Mouse (Mus musculus): ENCODE results near the gene Akap6. TPM values are rescaled to one million over a fixed set of nuclear protein-coding genes. Genes with fewer than 3 reads are reported as not detected.

The Akap6 gene
- polyA plus RNA-seq, 1 experiment from 2014 or later: 27.2 TPM

DNA sequence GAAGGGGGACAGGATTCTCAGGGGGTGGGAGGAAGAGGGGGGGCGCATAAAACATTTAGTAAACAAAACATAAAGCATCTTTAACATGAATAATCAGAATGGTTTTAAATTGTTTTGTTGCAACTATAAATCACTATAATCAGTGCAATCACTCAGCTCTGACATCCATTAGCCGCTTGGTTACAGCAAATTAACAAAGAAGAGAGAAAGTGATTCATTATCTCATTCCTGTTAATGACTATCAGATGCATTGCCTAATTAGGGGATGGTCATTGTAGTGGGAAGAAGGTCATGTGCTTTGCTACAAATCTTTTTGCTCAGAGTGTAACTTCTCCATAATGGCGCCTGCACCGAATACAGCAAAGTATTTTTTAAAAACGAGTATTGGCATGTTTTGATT lies 239.6 kb downstream of the Akap6 start:
- Histone ChIP-seq H3K27ac (replicated peaks) (no peak overlapping the region), H3K4me2 (no peak overlapping the region), H3K4me3 (no peak overlapping the region), H3K36me3 (peaks cover 16% of the 10 kb centered on the region; the same call in 1 of the 2 replicates), H3K9ac (no peak overlapping the region), H3K9me3 (no peaks in the 10 kb centered on the region), H3K27me3 (no peaks in the 10 kb centered on the region), H3K4me1 (replicated peaks) (peaks cover 15% of the 10 kb centered on the region)
- no peak for ATAC-seq (ENCODE audit: low read depth)
- 46% methylated on average over 5 of the region's 5 CpGs for WGBS

- Histone ChIP-seq H3K4me3 (no peak overlapping the region), H3K36me3 (peaks cover 18% of the 10 kb centered on the region; the same call in 1 of the 2 replicates), H3K4me2 (no peak overlapping the region), H3K9me3 (no peaks in the 10 kb centered on the region), H3K27me3 (no peaks in the 10 kb centered on the region), H3K27ac (replicated peaks) (no peak overlapping the region), H3K9ac (no peak overlapping the region), H3K4me1 (replicated peaks) (peaks cover 15% of the 10 kb centered on the region)
- peak; percentile 61; the same call in 1 of the 2 replicates for ATAC-seq (ENCODE audit: low read depth)
- WGBS: 73% methylated on average over 15 of the region's 15 CpGs
Measured at GRCm38 (mm10) chr12:52939324-52939946, 240.3 kb downstream of the Akap6 start.

DNA sequence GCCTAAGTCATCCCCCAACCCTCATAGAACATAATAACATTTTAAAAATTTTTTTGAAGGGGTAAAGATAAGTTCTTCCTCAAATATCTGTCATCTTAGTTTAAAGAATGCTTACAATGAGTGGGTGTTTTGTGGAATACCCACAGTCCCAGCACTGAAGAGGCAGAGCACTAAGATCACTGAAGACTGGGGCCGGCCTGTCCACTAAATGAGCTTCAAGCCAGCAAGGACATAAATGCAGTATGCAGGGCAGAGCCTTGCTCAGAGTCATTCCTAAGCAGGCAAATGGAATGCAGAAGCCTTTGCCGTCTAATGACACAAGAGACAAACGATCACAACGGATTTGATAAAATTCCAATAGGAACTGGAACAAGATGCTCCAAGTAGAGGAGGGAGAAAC lies 242.8 kb downstream of the Akap6 start:
- WGBS: 84% methylated on average over 4 of the region's 4 CpGs
- Histone ChIP-seq H3K9ac (no peak overlapping the region), H3K4me3 (no peak overlapping the region), H3K9me3 (no peaks in the 10 kb centered on the region), H3K4me1 (replicated peaks) (peaks cover 15% of the 10 kb centered on the region), H3K27me3 (no peaks in the 10 kb centered on the region), H3K36me3 (peaks cover 21% of the 10 kb centered on the region; the same call in 1 of the 2 replicates), H3K4me2 (no peak overlapping the region), H3K27ac (replicated peaks) (no peak overlapping the region)
- ATAC-seq (ENCODE audit: low read depth): no peak

DNA sequence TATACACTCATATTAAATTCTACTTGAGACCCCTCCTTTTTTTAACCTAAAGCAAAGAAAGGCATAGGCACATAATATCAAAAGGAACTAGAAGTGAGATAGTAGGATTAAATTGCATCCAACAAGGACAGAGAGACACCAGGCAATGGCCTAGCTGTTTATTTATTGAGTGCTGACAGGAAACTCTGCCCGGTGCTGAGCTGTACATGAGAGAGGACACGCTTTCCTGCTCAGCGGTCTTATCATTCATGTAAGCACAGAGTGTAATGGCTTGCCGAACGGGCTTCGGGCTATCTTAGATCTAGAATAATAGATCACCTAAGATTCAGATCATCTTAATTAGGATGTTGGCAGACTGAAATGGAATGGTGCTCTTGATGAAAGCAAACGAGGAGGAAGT lies 245.1 kb downstream of the Akap6 start:
- Histone ChIP-seq H3K4me2 (no peak overlapping the region), H3K4me1 (replicated peaks) (peaks cover 9% of the 10 kb centered on the region), H3K27me3 (no peaks in the 10 kb centered on the region), H3K4me3 (no peak overlapping the region), H3K9me3 (no peaks in the 10 kb centered on the region), H3K9ac (no peak overlapping the region), H3K36me3 (peaks cover 21% of the 10 kb centered on the region; the same call in 1 of the 2 replicates), H3K27ac (replicated peaks) (no peak overlapping the region)
- 70% methylated on average over 7 of the region's 7 CpGs for WGBS
- ATAC-seq (ENCODE audit: low read depth): no peak

DNA sequence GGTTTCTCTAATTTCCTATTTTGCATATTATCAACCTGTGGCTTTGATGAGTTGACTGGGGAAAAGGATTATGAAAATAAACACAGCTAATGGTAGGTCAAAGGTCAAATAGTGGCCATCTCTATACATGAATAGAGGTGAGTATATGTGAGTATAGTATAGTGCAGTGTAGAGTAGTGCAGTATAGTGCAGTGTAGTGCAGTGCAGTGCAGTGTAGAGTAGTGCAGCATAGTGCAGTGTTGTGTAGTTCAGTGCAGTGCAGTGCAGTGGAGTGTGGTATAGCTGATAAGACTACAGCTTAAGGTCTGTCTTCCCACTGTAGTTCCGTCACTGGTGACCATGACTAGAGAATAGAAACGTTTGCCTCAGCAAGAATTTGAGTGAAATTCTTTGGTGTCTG lies 245.8 kb downstream of the Akap6 start:
- no peaks in the 10 kb centered on the region for H3K27me3 ChIP-seq
- no peak for ATAC-seq (ENCODE audit: low read depth)
- no peak overlapping the region for H3K27ac ChIP-seq (replicated peaks)
- H3K9ac ChIP-seq: no peak overlapping the region
- H3K9me3 ChIP-seq: no peaks in the 10 kb centered on the region
- H3K4me2 ChIP-seq: no peak overlapping the region
- WGBS: 91% methylated on average over 2 of the region's 2 CpGs
- no peak overlapping the region for H3K4me3 ChIP-seq
- H3K4me1 ChIP-seq (replicated peaks): 0 out of 2 replicates have a peak, but pooled peaks cover 2% of the 10 kb centered on the region
- H3K36me3 ChIP-seq: 0 out of 2 replicates have a peak, but pooled peaks cover 17% of the 10 kb centered on the region

DNA sequence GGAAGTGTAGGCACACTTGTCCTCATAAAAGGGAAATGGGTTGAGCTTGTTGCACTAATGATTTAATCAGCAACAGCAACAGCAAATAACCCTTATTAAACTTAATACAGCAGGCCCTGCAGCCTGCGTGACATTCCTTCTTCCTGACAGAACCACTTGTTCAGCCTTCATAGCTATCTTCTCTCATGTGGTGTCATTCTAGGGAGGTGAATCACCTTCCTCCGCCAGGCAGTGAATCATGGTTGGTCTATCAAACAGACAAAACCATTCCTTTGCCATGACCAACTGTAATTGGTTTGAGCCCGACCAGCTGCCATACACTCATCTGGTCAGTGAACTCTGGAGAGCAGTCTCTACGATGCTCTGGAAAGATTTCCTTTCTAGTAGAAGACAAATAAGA lies 251.5 kb downstream of the Akap6 start:
- peaks cover 15% of the 10 kb centered on the region; the same call in 1 of the 2 replicates for H3K36me3 ChIP-seq
- no peaks in the 10 kb centered on the region for H3K4me1 ChIP-seq (replicated peaks)
- H3K27me3 ChIP-seq: no peaks in the 10 kb centered on the region
- H3K27ac ChIP-seq (replicated peaks): no peak overlapping the region
- H3K9me3 ChIP-seq: no peaks in the 10 kb centered on the region
- WGBS: 65% methylated on average over 4 of the region's 4 CpGs
- ATAC-seq (ENCODE audit: low read depth): no peak
- H3K4me3 ChIP-seq: no peak overlapping the region
- H3K4me2 ChIP-seq: no peak overlapping the region
- no peak overlapping the region for H3K9ac ChIP-seq

DNA sequence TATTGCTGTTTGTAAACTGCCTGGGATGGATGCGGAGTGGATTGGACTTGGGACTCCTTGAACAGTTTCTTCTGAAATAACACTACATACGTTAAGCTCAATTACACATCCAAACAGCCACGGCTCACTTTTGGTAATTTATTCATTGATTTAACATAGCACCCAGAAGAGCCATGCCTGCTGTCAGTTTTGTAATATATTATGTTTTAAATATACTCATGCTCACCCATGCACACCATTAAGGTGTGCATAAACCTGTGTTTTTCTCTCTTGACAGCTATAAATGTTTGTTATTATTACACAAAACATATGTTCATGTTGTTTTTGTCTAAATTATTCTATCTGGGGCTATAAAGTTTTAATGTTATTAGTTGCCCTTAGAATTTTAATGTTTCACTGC lies 258.4 kb downstream of the Akap6 start:
- Histone ChIP-seq H3K27ac (replicated peaks) (no peak overlapping the region), H3K27me3 (no peaks in the 10 kb centered on the region), H3K4me2 (no peak overlapping the region), H3K4me1 (replicated peaks) (peaks cover 6% of the 10 kb centered on the region), H3K9me3 (no peaks in the 10 kb centered on the region), H3K36me3 (0 out of 2 replicates have a peak, but pooled peaks cover 9% of the 10 kb centered on the region), H3K9ac (no peak overlapping the region), H3K4me3 (no peak overlapping the region)
- WGBS: 33% methylated on average over 3 of the region's 3 CpGs
- ATAC-seq (ENCODE audit: low read depth): peak; percentile 85; the same call in 1 of the 2 replicates

DNA sequence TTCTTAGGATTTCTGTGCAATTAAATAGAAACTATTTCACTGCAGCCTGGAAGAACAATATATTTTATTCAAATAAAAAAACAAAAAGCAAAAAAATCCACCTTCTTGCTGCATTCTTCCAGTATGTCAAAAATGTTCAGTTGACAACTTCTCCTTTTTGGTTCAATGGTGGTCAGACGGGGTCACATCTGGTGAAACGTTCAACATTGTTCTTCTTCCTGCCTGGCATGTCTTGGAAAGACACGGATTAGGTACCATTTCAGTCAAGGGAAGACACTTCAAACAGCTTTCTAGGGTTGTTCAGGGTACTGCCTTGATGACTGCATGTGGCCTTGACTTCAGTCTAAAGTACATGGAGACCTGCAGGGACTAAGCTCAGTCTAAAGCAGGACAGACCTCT lies 258.8 kb downstream of the Akap6 start:
- no peak overlapping the region for H3K9ac ChIP-seq
- peaks cover 6% of the 10 kb centered on the region for H3K4me1 ChIP-seq (replicated peaks)
- no peaks in the 10 kb centered on the region for H3K27me3 ChIP-seq
- H3K4me3 ChIP-seq: no peak overlapping the region
- ATAC-seq (ENCODE audit: low read depth): peak; percentile 19; the same call in 1 of the 2 replicates
- H3K4me2 ChIP-seq: no peak overlapping the region
- 36% methylated on average over 3 of the region's 3 CpGs for WGBS
- 0 out of 2 replicates have a peak, but pooled peaks cover 6% of the 10 kb centered on the region for H3K36me3 ChIP-seq
- H3K9me3 ChIP-seq: no peaks in the 10 kb centered on the region
- no peak overlapping the region for H3K27ac ChIP-seq (replicated peaks)

DNA sequence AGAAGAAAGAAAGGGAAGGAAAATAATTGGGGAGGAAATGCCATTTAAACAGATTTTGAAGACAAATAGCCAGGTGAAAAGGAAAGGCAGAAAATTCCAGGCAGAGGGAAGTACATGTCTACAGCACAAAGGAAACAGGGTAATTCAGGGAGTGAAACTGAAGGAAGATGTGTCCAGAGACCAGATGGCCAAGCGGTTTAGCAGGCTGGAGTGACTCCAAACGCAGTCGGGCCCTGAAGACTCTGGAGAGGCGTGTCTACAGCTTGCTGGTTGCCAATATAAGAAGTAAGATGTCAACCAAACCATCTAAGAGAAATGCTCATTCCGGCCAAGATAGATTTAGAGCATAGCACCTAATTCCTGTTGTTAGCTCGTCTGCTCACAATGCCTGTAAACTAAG lies 292.6 kb downstream of the Akap6 start:
- H3K9me3 ChIP-seq: no peaks in the 10 kb centered on the region
- H3K4me1 ChIP-seq (replicated peaks): peaks cover 15% of the 10 kb centered on the region
- ATAC-seq (ENCODE audit: low read depth): no peak
- no peaks in the 10 kb centered on the region for H3K36me3 ChIP-seq
- 78% methylated on average over 6 of the region's 6 CpGs for WGBS
- H3K27ac ChIP-seq (replicated peaks): no peak overlapping the region
- H3K4me3 ChIP-seq: no peak overlapping the region
- H3K9ac ChIP-seq: no peak overlapping the region
- no peak overlapping the region for H3K4me2 ChIP-seq
- no peaks in the 10 kb centered on the region for H3K27me3 ChIP-seq

DNA sequence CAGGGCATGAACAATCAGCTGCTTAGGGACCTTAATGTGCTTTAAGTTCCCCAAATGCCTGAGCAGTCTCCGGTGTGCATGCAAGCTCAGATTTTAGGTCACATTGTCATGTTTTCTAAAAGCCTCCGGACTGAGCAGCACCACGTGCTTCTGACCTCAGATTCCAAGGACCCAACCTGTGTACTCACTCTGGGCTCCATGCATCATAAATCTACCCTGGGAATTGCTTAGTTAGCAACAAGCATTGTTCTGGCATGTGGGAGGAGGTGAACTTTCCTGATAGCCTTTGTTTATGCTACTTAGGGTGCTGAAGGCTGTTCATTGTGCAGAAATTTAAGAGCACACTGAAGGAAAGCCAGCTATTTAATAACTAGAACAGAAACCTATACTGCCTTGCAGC lies 313.2 kb downstream of the Akap6 start:
- 3% methylated on average over 3 of the region's 3 CpGs for WGBS
- H3K36me3 ChIP-seq: peaks cover 10% of the 10 kb centered on the region
- no peak overlapping the region for H3K4me3 ChIP-seq
- H3K27me3 ChIP-seq: no peaks in the 10 kb centered on the region
- no peak for ATAC-seq (ENCODE audit: low read depth)
- 0 out of 2 replicates have a peak overlapping the region, but pooled peaks have one; percentile 3 for H3K27ac ChIP-seq (replicated peaks)
- no peak overlapping the region for H3K4me2 ChIP-seq
- no peak overlapping the region for H3K9ac ChIP-seq
- peaks cover 10% of the 10 kb centered on the region for H3K4me1 ChIP-seq (replicated peaks)
- no peaks in the 10 kb centered on the region for H3K9me3 ChIP-seq

- Histone ChIP-seq H3K4me3 (no peak overlapping the region), H3K4me1 (replicated peaks) (peaks cover 10% of the 10 kb centered on the region), H3K27me3 (no peaks in the 10 kb centered on the region), H3K4me2 (no peak overlapping the region), H3K9me3 (no peaks in the 10 kb centered on the region), H3K27ac (replicated peaks) (no peak overlapping the region), H3K36me3 (peaks cover 16% of the 10 kb centered on the region), H3K9ac (no peak overlapping the region)
- WGBS: 94% methylated on average over 6 of the region's 6 CpGs
- ATAC-seq (ENCODE audit: low read depth): no peak
Measured at GRCm38 (mm10) chr12:53014539-53014938, 315.4 kb downstream of the Akap6 start.

DNA sequence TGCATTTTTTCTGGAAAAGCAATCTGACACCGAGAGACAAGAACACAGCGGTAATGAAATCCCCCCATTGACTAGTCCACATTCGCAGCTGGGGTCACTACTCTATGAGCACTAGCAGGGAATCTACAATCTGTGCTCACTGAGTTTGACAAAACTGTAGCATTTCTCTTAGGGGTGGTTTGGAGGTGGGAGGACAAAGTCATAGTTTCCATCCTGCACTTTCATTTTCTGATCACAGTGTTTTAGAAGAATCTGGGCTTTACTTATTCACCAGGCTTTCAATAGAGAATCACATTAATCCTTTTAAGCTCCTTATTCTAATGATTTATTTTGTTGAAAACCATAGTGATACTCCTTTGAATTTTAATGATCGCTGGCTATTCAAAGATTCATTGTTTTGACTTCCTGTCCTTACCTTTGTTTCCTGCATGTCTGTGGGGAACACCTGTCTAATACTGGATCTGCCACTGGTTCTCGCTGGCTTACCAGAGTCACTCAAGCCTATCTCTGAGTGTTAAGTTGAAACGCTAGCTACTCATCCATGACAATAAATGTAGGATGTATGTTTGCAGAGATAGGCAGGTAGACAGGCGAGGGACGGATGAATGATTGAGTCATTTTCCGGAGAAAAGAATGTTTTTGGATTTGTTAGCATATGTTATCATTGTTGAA lies 325.5 kb downstream of the Akap6 start:
- Histone ChIP-seq H3K9ac (no peak overlapping the region), H3K27me3 (no peaks in the 10 kb centered on the region), H3K4me1 (replicated peaks) (peaks cover 9% of the 10 kb centered on the region), H3K4me3 (no peak overlapping the region), H3K9me3 (no peaks in the 10 kb centered on the region), H3K36me3 (peaks cover 10% of the 10 kb centered on the region; the same call in 1 of the 2 replicates), H3K27ac (replicated peaks) (no peak overlapping the region), H3K4me2 (no peak overlapping the region)
- 75% methylated on average over 9 of the region's 9 CpGs for WGBS
- no peak for ATAC-seq (ENCODE audit: low read depth)
